Mouse (Mus musculus) monocyte, adult 2 months (primary cell): Measurements from ENCODE around the gene Nav2.

Experiments
- DNase-seq, 2 experiments: peaks; one replicate each; pipeline ENCODE4 v3.0.0; 2022; ENCODE audit warnings: low spot score in 2 of 2, low read depth in 1 of 2

The Nav2 gene

GRCm38 (mm10) chr7:49316600-49316999, 408.1 kb downstream of the Nav2 start:
- no peak for DNase-seq

- DNase-seq: no peak
Observed at GRCm38 (mm10) chr7:49318183-49318897, 409.8 kb downstream of the Nav2 start.

- no peak for DNase-seq
Observed at GRCm38 (mm10) chr7:49318898-49319293, 410.4 kb downstream of the Nav2 start.

- DNase-seq: no peak
Observed at GRCm38 (mm10) chr7:49319981-49320380, 411.5 kb downstream of the Nav2 start.

GRCm38 (mm10) chr7:49321124-49321531, 412.6 kb downstream of the Nav2 start:
- no peak for DNase-seq

- no peak for DNase-seq
Observed at GRCm38 (mm10) chr7:49322179-49322578, 413.7 kb downstream of the Nav2 start.

GRCm38 (mm10) chr7:49324575-49324974, 416.1 kb downstream of the Nav2 start:
- DNase-seq: no peak

GRCm38 (mm10) chr7:49326136-49326722, 417.7 kb downstream of the Nav2 start:
- DNase-seq: no peak

GRCm38 (mm10) chr7:49326967-49327742, 418.6 kb downstream of the Nav2 start:
- DNase-seq: no peak

- DNase-seq: no peak
Observed at GRCm38 (mm10) chr7:49330181-49330580, 421.7 kb downstream of the Nav2 start.

- DNase-seq: no peak
Observed at GRCm38 (mm10) chr7:49331939-49332338, 423.4 kb downstream of the Nav2 start.

- no peak for DNase-seq
Observed at GRCm38 (mm10) chr7:49332644-49333043, 424.1 kb downstream of the Nav2 start.

GRCm38 (mm10) chr7:49334163-49334562, 425.6 kb downstream of the Nav2 start:
- no peak for DNase-seq

- no peak for DNase-seq
Observed at GRCm38 (mm10) chr7:49335056-49335455, 426.5 kb downstream of the Nav2 start.

- no peak for DNase-seq
Observed at GRCm38 (mm10) chr7:49336725-49337124, 428.2 kb downstream of the Nav2 start.

- no peak for DNase-seq
Observed at GRCm38 (mm10) chr7:49337710-49338109, 429.2 kb downstream of the Nav2 start.

GRCm38 (mm10) chr7:49339953-49340352, 431.4 kb downstream of the Nav2 start:
- DNase-seq: no peak

GRCm38 (mm10) chr7:49341151-49341918, 432.8 kb downstream of the Nav2 start:
- no peak for DNase-seq

- no peak for DNase-seq
Observed at GRCm38 (mm10) chr7:49341919-49342529, 433.5 kb downstream of the Nav2 start.

GRCm38 (mm10) chr7:49342556-49343080, 434.1 kb downstream of the Nav2 start:
- DNase-seq: no peak
